ENCODE assay signal across 1 mouse cellular context in genomic region chr2:153576150-153576549, GRCm38 (mm10).
TF ChIP-seq lines count a peak whose summit lies in the region.

No protein-coding gene starts in this region.

TF ChIP-seq in MEL, 35 proteins besides CTCF, POLR2A, EP300 and RAD21 (continued from another document):
- TF ChIP-seq USF2 (IDR thresholded peaks at IDR 0.05; ENCODE audit: borderline replicate concordance in 1 of 2, insufficient read depth in 1 of 2, low read depth in 1 of 2, low read length in 2 of 2) (no peak), MAX (IDR thresholded peaks at IDR 0.05; ENCODE audit: low read length) (peak; percentile 43; the same call in 1 of the 2 replicates), NELFE (IDR thresholded peaks at IDR 0.05; ENCODE audit: low read depth, low read length) (no peak), ZNF384 (IDR thresholded peaks at IDR 0.05; ENCODE audit: low read depth, low read length) (no peak), CHD2 (IDR thresholded peaks at IDR 0.05; ENCODE audit: low read length) (no peak; the same call in 1 of the 2 replicates), HCFC1 (IDR thresholded peaks at IDR 0.05; ENCODE audit: low read depth, low read length) (no peak), GABPA (IDR thresholded peaks at IDR 0.05; ENCODE audit: low read depth, low read length) (no peak), TBP (IDR thresholded peaks at IDR 0.05; ENCODE audit: low read depth, low read length) (peak; percentile 83), TAL1 (IDR thresholded peaks at IDR 0.05; ENCODE audit: low read length) (peak; percentile 97), MAFK (IDR thresholded peaks at IDR 0.05; ENCODE audit: borderline replicate concordance, low read depth, low read length) (no peak), ZKSCAN1 (IDR thresholded peaks at IDR 0.05; ENCODE audit: low read depth, low read length) (no peak), KAT2A (conservative IDR thresholded peaks at IDR 0.05; ENCODE audit: low read depth, low read length) (no peak; the same call in 1 of the 2 replicates), RCOR1 (IDR thresholded peaks at IDR 0.05; ENCODE audit: low read depth, low read length) (peak; percentile 34; the same call in 1 of the 2 replicates), POLR2AphosphoS5 (IDR thresholded peaks at IDR 0.05; ENCODE audit: borderline replicate concordance, low read depth, low read length) (no peak)
